Mouse (Mus musculus) bone marrow, adult 2 months (tissue): ENCODE measurements around the gene Dhdh.

ENCODE experiments used
- CTCF ChIP-seq: fragments of 200-500 bp; IDR thresholded peaks from 2 replicates; pipeline ENCODE4 v1.5.1; 2011; ENCODE audit warnings: low read length, control low read depth; ENCODE audit not compliant: control insufficient read depth, insufficient read depth
- POLR2A ChIP-seq: fragments of 200-500 bp; IDR thresholded peaks from 2 replicates; pipeline ENCODE4 v1.6.1; 2011; ENCODE audit warnings: low read depth, mild to moderate bottlenecking, control low read depth, low read length, borderline replicate concordance; ENCODE audit not compliant: control insufficient read depth

DNA sequence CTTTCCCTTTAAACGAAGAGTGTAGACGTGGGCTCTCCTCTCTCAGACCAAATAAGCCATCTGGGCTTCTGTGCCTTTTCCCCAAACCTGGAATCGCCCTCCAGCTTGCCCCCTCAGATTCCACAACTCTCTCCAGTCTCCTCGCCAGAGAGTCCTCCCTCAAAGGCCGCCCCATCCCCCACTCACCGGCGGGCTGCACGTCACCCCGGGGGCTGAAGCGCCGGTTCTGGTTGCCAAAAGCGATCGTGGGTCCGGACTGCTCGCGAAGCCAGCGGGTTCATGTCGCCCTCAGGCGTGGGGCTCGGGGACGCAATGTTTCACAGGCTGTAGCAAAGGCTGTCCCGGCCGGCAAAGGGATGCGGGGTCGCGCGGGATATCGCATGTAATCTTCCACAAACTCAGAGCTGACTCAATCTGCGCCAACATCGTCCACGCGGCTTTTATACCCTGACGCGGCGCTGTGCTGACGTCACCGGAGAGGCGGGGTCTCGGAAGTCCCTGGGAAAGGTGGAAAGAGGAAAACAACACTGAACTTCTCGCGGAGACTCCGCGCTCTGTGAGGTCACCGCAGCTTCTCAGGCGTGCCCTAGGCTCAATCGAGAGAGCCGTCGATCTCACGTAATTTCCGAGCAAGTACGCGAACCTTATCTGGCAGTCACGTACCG lies 37.3 kb upstream of the Dhdh start, which contains the start of the genes Ppp1r15a and Plekha4:
- TF ChIP-seq CTCF (no peak), POLR2A (no peak; the same call in 1 of the 2 replicates)
